ENCODE assay signal across 29 mouse cellular contexts in the genomic region with DNA sequence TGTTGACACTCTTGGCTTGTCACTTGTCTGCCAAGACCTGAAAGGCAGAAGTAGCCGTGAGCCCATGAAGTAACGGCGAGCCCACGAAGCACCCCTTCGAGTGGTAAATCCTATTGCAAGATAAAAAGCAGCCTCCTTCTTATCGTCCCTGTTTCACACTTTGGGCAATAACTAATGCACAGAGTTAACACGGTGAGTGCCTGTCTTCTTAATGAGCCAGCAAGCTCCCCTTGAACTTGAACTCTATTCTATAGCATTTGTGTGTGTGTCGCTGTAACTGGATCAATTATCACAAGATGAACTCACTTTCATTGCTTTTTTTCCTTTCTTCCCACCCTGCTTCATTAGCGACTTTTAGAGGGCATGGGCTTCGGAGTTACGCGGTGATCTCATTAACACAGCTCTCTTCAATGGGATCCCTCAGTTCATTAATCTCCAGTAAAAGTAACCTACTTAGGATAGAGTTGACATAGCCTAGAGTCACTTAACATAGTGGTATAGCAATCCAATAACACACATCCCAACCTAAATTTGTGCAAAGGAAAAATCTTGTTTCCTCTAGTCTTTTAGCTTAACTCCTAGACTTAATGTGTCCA. TPM values are rescaled to one million over a fixed set of nuclear protein-coding genes. Genes with fewer than 3 reads are reported as not detected.
"Had no signal": no experiment of that assay in that cellular context is flagged by ENCODE, and none has a peak within 500 bp of the region (broad histone marks: within the 10 kb centered on the region; RNA-seq: fewer than 3 reads in every experiment).

No protein-coding gene starts in this region.

- DNase-seq: gastrocnemius, adult 2 months; gastrocnemius, postnatal 10 days; gastrocnemius, postnatal 25 days; heart, adult 2 months; heart, postnatal 4 days; kidney, adult 11 months; kidney, adult 2 months; kidney, adult 9 months; kidney, postnatal 14 days; kidney, postnatal 36 days; layer of hippocampus, adult 9-11 months; layer of hippocampus, postnatal 36 days; left cerebral cortex, postnatal 4 days; lung, adult 18-20 months had no signal

- H3K9ac ChIP-seq: heart, embryonic 13.5 days; heart, embryonic 15.5 days; hindbrain, embryonic 12.5 days; hindbrain, embryonic 15.5 days; kidney, embryonic 15.5 days; limb, embryonic 13.5 days; limb, embryonic 15.5 days; liver, embryonic 12.5 days; liver, embryonic 14.5 days had no signal

- H3K4me3 ChIP-seq: gastrocnemius, adult 2 months; heart, adult 2 months; heart, embryonic 13.5 days; heart, embryonic 15.5 days; hindbrain, embryonic 10.5 days; hindbrain, embryonic 12.5 days; hindbrain, embryonic 15.5 days; kidney, embryonic 15.5 days; limb, embryonic 13.5 days; limb, embryonic 15.5 days; liver, embryonic 12.5 days had no signal

- H3K36me3 ChIP-seq: heart, embryonic 13.5 days; heart, embryonic 15.5 days; hindbrain, embryonic 10.5 days; hindbrain, embryonic 12.5 days; hindbrain, embryonic 15.5 days; kidney, embryonic 15.5 days; limb, embryonic 13.5 days; limb, embryonic 15.5 days; liver, embryonic 12.5 days had no signal

- H3K27me3 ChIP-seq: heart, embryonic 13.5 days; heart, embryonic 15.5 days; hindbrain, embryonic 12.5 days; hindbrain, embryonic 15.5 days; kidney, embryonic 15.5 days; limb, embryonic 13.5 days; limb, embryonic 15.5 days; liver, embryonic 12.5 days had no signal

- H3K4me1 ChIP-seq: heart, embryonic 13.5 days; heart, embryonic 15.5 days; hindbrain, embryonic 10.5 days; hindbrain, embryonic 12.5 days; hindbrain, embryonic 15.5 days; kidney, embryonic 15.5 days; limb, embryonic 13.5 days; limb, embryonic 15.5 days; liver, embryonic 12.5 days had no signal

- H3K9me3 ChIP-seq: heart, embryonic 13.5 days; heart, embryonic 15.5 days; hindbrain, embryonic 10.5 days; hindbrain, embryonic 12.5 days; hindbrain, embryonic 15.5 days; kidney, embryonic 15.5 days; limb, embryonic 13.5 days; limb, embryonic 15.5 days; liver, embryonic 12.5 days had no signal

- H3K27ac ChIP-seq: gastrocnemius, adult 2 months; heart, adult 2 months; heart, embryonic 13.5 days; heart, embryonic 15.5 days; hindbrain, embryonic 10.5 days; hindbrain, embryonic 12.5 days; hindbrain, embryonic 15.5 days; hindbrain, postnatal 0 days; kidney, embryonic 15.5 days; kidney, postnatal 0 days; limb, embryonic 13.5 days; limb, embryonic 15.5 days; liver, embryonic 12.5 days; liver, embryonic 14.5 days had no signal

- H3K4me2 ChIP-seq: heart, embryonic 11.5 days; heart, embryonic 13.5 days; heart, embryonic 15.5 days; hindbrain, embryonic 12.5 days; hindbrain, embryonic 15.5 days; kidney, embryonic 15.5 days; limb, embryonic 13.5 days; limb, embryonic 15.5 days; liver, embryonic 12.5 days had no signal

- ATAC-seq: hindbrain, postnatal 0 days; intestine, embryonic 16.5 days; liver, embryonic 12.5 days had no signal

RNA-seq across cellular contexts. Expression of gene Fat1, which starts 15.7 kb away (rescaled TPM):
- total RNA-seq: granulocyte monocyte progenitor cell, adult 5-6 weeks had no signal
